Mouse (Mus musculus) NIH3T3 (cell line): ENCODE results near the gene Map4.

Source experiments
- DNase-seq: peaks from one replicate; pipeline ENCODE4 v3.0.0-alpha.2; 2012; ENCODE audit warnings: low read depth

Map4 gene

DNA sequence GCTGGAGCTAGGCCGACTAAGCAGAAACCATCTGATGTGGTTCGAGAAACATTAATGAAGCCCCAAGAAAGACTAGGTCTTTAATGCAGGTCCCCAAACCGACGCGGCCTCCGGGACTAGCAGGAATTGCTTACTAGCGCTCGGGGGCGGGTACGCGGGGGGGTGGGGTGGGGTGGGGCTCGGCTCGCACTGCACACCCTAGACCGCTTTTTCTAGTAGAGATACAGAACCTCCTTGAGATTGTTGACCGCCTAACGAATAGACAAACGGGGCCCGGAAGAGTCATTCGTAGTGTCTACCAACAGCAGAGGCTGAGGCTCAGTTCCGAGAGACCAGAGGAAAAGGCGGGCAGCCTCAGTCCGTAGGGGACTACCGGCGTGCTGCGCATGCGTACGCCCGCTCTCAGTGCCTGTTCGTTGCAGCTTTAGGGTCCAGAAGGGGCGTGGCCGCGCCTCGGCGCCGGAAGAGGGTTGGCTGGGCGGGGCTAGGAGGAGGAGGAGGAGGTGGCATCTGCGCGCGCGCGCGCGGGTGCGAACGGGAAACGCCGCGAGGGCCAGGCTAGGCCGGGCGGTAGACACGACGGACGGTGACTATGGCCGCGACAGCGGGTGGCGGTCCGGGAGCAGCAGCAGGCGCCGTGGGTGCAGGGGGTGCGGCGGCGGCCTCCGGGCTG, 200.4 kb downstream of the Map4 start:
- peak; percentile 99 for DNase-seq

DNA sequence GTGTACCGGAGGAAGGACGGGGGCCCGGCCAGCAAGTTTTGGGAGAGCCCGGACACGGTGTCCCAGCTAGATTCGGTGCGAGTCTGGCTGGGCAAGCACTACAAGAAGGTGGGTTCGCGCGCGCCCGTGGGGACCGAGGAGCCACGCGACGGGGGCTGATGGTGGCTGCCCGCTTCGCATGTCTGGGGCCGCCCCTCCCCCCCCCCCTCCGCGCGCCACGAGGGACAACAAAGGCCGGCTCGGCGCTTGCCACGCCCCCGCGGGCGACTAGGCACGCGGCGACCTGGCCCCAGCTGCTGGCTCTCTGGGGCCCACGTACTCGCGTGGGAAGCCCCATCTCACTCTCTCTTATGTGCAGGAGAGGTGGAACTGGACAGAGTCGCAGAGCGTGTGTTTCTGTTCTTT, 200.9 kb downstream of the Map4 start:
- DNase-seq: peak; percentile 65

DNA sequence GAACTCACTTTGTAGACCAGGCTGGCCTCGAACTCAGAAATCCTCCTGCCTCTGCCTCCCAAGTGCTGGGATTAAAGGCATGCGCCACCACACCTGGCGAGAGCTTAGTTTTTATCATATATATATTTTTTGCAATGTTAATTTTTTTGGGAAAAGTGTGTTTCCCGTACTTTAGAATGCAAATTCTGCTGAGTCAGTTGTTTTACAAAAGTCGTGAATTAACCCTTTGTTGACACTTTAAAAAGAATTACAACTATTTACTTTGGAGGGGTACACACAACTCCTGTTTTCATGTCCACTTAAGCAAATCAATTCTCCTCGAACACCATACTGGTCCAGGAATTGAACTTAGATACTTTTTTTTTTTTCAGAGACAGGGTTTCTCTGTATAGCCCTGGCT, 201.7 kb downstream of the Map4 start:
- no peak for DNase-seq
